9 mouse cellular contexts compared by ENCODE assay signal in the genomic region with DNA sequence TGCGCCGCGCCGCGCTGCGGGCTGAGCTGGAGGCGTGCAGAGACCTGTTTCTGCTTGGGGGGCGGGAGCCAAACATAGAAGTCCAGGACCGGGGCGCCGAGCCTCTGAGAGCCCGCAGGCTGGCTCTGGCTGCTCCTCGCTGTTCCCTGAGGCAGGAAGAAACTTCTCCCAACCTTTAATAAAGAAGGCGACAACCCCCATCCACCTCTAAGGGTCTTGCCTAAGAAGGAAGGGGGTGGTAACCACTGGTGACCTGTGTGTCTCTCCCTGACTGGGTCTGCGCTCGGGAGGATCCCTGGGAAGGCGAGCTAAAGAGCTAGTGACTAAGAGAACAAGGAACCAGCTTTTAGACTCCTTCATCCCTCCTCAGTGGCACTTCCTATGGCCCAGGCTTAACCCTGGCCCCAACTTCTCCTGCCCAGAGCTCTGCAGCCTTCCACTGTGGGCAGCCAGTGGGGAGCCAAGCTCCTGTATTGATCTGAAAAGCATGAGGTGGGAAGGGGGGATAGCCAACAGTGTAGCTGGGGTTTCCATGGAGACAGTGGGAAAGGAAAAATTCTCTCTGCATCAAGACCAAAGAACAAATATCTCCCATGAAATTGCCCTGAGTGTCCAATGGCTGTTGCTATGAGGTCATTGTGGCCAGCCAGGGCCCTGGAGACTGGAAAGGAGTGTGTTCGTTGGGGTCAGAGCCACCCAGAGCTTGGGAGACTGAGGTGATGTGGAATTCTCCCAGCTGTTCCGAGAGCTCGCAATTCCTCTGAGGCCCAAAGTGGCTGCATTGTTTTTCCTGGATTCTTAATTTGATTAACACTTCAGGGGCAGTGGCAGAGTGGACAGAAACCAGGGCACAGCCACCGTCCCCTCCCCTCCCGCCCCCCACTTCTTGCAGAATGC. TPM values are rescaled to one million over a fixed set of nuclear protein-coding genes. Genes with fewer than 3 reads are reported as not detected.
DNase-seq lines count a peak whose midpoint lies in the region; ATAC-seq and TF ChIP-seq lines count a peak whose summit lies in the region.
"Had no signal": no experiment of that assay in that cellular context is flagged by ENCODE, and none has a peak within 500 bp of the region (broad histone marks: within the 10 kb centered on the region; RNA-seq: fewer than 3 reads in every experiment).

No protein-coding gene starts in this region.

- no peak for DNase-seq in left cerebral cortex, adult 2 months (ENCODE audit: extremely low spot score in 1 of 2, low spot score in 2 of 2)
- no peak for DNase-seq in left cerebral cortex, adult 9 months (ENCODE audit: low spot score in 2 of 2)
- DNase-seq in neural tube, embryonic 10.5 days (ENCODE audit: extremely low spot score, low spot score) = peak; percentile 59
- DNase-seq in ovary, postnatal 36 days (ENCODE audit: low spot score) = no peak
- no peak for DNase-seq in ovary, postnatal 10 days (ENCODE audit: low spot score)
- no peak for DNase-seq in Muller cell, postnatal 12 days (ENCODE audit: inconsistent ontology term)

- intact Hi-C loops in left cerebral cortex, adult 2 months (cut with DNase I) = no loop called here

- peak overlapping the region; percentile 65 for H3K4me3 ChIP-seq in left cerebral cortex, adult 2 months
- peak overlapping the region; percentile 24; the same call in 1 of the 2 replicates for H3K4me3 ChIP-seq in embryonic fibroblast, embryonic 13.5 days (ENCODE audit: insufficient read depth, low read length)
- H3K4me3 ChIP-seq in limb, embryonic 12.5 days (replicated peaks) = peak overlapping the region; percentile 59

- H3K4me1 ChIP-seq in embryonic fibroblast, embryonic 13.5 days (ENCODE audit: control insufficient read depth, insufficient read depth, low read length) = 0 out of 2 replicates have a peak, but pooled peaks cover 4% of the 10 kb centered on the region
- peaks cover 18% of the 10 kb centered on the region for H3K4me1 ChIP-seq in limb, embryonic 12.5 days (replicated peaks)

- peak overlapping the region; percentile 60 for H3K9ac ChIP-seq in limb, embryonic 12.5 days (replicated peaks)

- peaks cover 97% of the 10 kb centered on the region for H3K27me3 ChIP-seq in limb, embryonic 12.5 days

- no peak for TF ChIP-seq POLR2A in embryonic fibroblast, embryonic 13.5 days (IDR thresholded peaks at IDR 0.05; ENCODE audit: low read depth, low read length)

- peak overlapping the region; percentile 93 for H3K4me2 ChIP-seq in limb, embryonic 12.5 days

- H3K36me3 ChIP-seq in limb, embryonic 12.5 days = no peaks in the 10 kb centered on the region

- TF ChIP-seq CTCF in left cerebral cortex, adult 2 months (IDR thresholded peaks at IDR 0.05) = no peak
- no peak for TF ChIP-seq CTCF in embryonic fibroblast, embryonic 13.5 days (IDR thresholded peaks at IDR 0.05; ENCODE audit: borderline replicate concordance, insufficient read depth, low read length)

- H3K27ac ChIP-seq in left cerebral cortex, adult 2 months = peak overlapping the region; percentile 85; the same call in 1 of the 2 replicates
- no peak overlapping the region for H3K27ac ChIP-seq in embryonic fibroblast, embryonic 13.5 days (ENCODE audit: insufficient read depth, low read length)
- no peak overlapping the region for H3K27ac ChIP-seq in limb, embryonic 12.5 days
- H3K27ac ChIP-seq: macrophage had no signal

- no peak for ATAC-seq in limb, embryonic 12.5 days (ENCODE audit: insufficient number of reproducible peaks, insufficient read depth, low FRiP score, low TSS enrichment, low read depth)

- H3K9me3 ChIP-seq in limb, embryonic 12.5 days = no peaks in the 10 kb centered on the region

- 3% methylated on average over 22 of the region's 22 CpGs for WGBS in limb, embryonic 12.5 days

RNA-seq across cellular contexts. Expression of gene Wnt4, which starts 1.1 kb away (rescaled TPM):
- 10 to 100 TPM; 13.1 to 14.1 TPM for total RNA-seq in left cerebral cortex, adult 2 months (2021)
- polyA plus RNA-seq in embryonic fibroblast, embryonic 13.5 days (2011; ENCODE audit: insufficient read length, low read depth, missing spikeins) = 2.2 and 4.7 TPM in 2 replicates
- 2.6 and 6.9 TPM in 2 replicates for polyA plus RNA-seq in limb, embryonic 12.5 days (2016; fragmentation: Nextera tagmentation; extraction: Ambion mirVana)
- polyA plus RNA-seq: macrophage had no signal
